In the genomic region with DNA sequence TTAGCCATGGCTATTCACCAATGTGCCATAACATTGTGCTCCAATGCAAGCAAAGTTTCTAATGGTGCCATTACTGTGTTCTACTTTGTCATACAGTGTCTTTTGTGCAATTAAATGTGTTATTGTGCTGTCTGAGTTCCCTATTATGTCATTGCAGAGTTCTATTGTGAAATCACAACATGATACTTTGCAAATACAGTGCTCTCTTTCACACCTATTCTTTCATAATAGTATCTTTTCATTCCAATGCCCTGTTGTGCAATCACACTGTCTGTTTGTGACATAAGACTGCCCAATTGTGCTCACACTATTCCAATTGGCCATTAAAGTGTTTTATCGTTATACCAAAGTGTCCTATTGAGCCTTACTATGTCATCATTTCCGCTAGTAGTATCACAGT, we compare ENCODE assay signal across 18 mouse cellular contexts.
"Had no signal": no experiment of that assay in that cellular context is flagged by ENCODE, and none has a peak within 500 bp of the region (broad histone marks: within the 10 kb centered on the region; RNA-seq: fewer than 3 reads in every experiment).

No protein-coding gene starts in this region.

- DNase-seq: lung, adult 18-20 months; lung, embryonic 14.5 days; lung, postnatal 10 days; lung, postnatal 4 days; midbrain, embryonic 14.5 days; right cerebral cortex, adult 18-20 months; right cerebral cortex, postnatal 25 days; right cerebral cortex, postnatal 4 days; spleen, adult 18-20 months; thymus, adult 18-20 months; thymus, postnatal 14 days; thymus, postnatal 36 days had no signal

- H3K36me3 ChIP-seq: midbrain, embryonic 10.5 days; midbrain, embryonic 12.5 days; neural tube, embryonic 13.5 days; neural tube, embryonic 15.5 days had no signal

- H3K4me3 ChIP-seq: midbrain, embryonic 10.5 days; midbrain, embryonic 12.5 days; myocyte; neural tube, embryonic 13.5 days; neural tube, embryonic 15.5 days had no signal

- H3K4me2 ChIP-seq: lung, embryonic 14.5 days; midbrain, embryonic 12.5 days; neural tube, embryonic 13.5 days; neural tube, embryonic 15.5 days had no signal

- H3K9me3 ChIP-seq: midbrain, embryonic 10.5 days; midbrain, embryonic 12.5 days; neural tube, embryonic 13.5 days; neural tube, embryonic 15.5 days had no signal

- H3K27me3 ChIP-seq: midbrain, embryonic 12.5 days; neural tube, embryonic 13.5 days; neural tube, embryonic 15.5 days had no signal

- H3K9ac ChIP-seq: lung, embryonic 14.5 days; midbrain, embryonic 12.5 days; neural tube, embryonic 13.5 days; neural tube, embryonic 15.5 days had no signal

- H3K27ac ChIP-seq: midbrain, embryonic 10.5 days; midbrain, embryonic 12.5 days; neural tube, embryonic 13.5 days; neural tube, embryonic 15.5 days had no signal

- H3K4me1 ChIP-seq: midbrain, embryonic 10.5 days; midbrain, embryonic 12.5 days; neural tube, embryonic 13.5 days; neural tube, embryonic 15.5 days had no signal

- ATAC-seq: midbrain, embryonic 16.5 days had no signal
